ENCODE assay signal across 8 mouse cellular contexts in the genomic region with DNA sequence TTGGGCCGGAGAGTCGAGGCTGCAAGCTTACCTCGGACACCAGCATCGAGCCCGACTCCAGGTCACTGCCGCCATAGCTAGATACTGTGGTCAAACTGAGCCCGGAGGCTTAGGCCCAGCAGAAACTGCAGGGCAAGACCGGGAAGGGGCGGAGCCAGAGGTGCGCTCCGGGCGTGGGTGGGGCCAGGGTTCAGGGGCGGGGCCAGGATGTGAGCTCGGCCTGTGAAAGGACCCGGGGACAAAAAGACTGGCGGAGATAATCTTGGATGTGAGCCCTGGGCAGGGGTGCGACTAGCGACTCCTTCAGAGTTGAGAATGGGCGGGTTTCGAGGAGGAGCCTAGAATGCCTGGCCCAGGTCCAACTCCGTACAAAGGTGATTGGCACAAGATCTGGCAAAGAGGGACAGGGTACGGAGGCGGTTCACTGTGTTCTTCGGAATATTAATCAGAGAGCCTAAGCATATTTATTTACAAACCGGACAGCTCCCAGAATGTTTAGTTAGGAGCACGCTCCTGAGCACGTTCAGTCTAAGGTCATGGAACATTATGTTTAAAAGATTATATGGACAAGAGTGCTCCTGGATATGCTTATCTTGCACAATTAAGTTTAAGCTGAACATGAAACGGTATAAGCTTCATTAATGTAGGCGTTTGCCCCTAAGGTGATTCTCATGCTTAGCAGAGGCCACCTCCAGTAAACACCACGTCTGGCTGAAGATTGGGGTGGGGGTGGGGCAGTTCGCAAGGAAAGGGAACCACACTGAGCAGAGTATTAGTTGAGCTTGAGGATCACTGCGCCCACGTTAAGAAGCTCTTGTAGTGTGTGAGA. TPM values are rescaled to one million over a fixed set of nuclear protein-coding genes. Genes with fewer than 3 reads are reported as not detected.
A peak's percentile ranks its signal among the peaks of the same experiment; 100 is the strongest.
DNase-seq lines count a peak whose midpoint lies in the region; ATAC-seq lines count a peak whose summit lies in the region.

No protein-coding gene starts in this region.

- H3K9me3 ChIP-seq in heart, embryonic 10.5 days = peaks cover 4% of the 10 kb centered on the region; the same call in 1 of the 2 replicates
- no peaks in the 10 kb centered on the region for H3K9me3 ChIP-seq in kidney, embryonic 15.5 days (replicated peaks)

- H3K36me3 ChIP-seq in heart, embryonic 10.5 days = peaks cover 12% of the 10 kb centered on the region
- H3K36me3 ChIP-seq in kidney, embryonic 15.5 days = peaks cover 13% of the 10 kb centered on the region

- under 1% methylated on average over 33 of the region's 33 CpGs for WGBS in heart, embryonic 10.5 days
- 1% methylated on average over 33 of the region's 33 CpGs for WGBS in kidney, embryonic 15.5 days

- DNase-seq in B cell, adult 2 months = peak; percentile 93 to 94
- peak; percentile 96 for DNase-seq in brain, adult 2 months (ENCODE audit: low read depth, low spot score)
- peak; percentile 98 for DNase-seq in heart, embryonic 10.5 days (ENCODE audit: low spot score)
- DNase-seq in liver = peak; percentile 98
- peak; percentile 97 to 98 for DNase-seq in spleen, postnatal 4 days (ENCODE audit: low spot score in 2 of 2)

- peak; percentile 94 for ATAC-seq in erythroblast, adult 5-6 weeks (replicated peaks; ENCODE audit: low FRiP score, poor library complexity, severe bottlenecking)
- ATAC-seq in kidney, embryonic 15.5 days (replicated peaks; ENCODE audit: low FRiP score) = peak; percentile 99
- ATAC-seq in monocyte, adult 5-6 weeks (replicated peaks; ENCODE audit: insufficient number of reproducible peaks, low FRiP score, low TSS enrichment, poor library complexity, severe bottlenecking) = peak; percentile 92

- peak overlapping the region; percentile 71 for H3K4me2 ChIP-seq in kidney, embryonic 15.5 days

- peak overlapping the region; percentile 70 for H3K9ac ChIP-seq in kidney, embryonic 15.5 days

- no peaks in the 10 kb centered on the region for H3K27me3 ChIP-seq in heart, embryonic 10.5 days (ENCODE audit: insufficient read depth, poor library complexity, severe bottlenecking)
- H3K27me3 ChIP-seq in kidney, embryonic 15.5 days = no peaks in the 10 kb centered on the region

- peaks cover 10% of the 10 kb centered on the region; the same call in 1 of the 2 replicates for H3K4me1 ChIP-seq in heart, embryonic 10.5 days
- H3K4me1 ChIP-seq in kidney, embryonic 15.5 days = peaks cover 11% of the 10 kb centered on the region

- peak overlapping the region; percentile 94 for H3K27ac ChIP-seq in heart, embryonic 10.5 days
- H3K27ac ChIP-seq in kidney, embryonic 15.5 days = peak overlapping the region; percentile 84

- H3K4me3 ChIP-seq in heart, embryonic 10.5 days = peak overlapping the region; percentile 69
- H3K4me3 ChIP-seq in kidney, embryonic 15.5 days (replicated peaks) = peak overlapping the region; percentile 55

RNA-seq across cellular contexts. Expression of a gene that starts 30.6 kb away (rescaled TPM):
- not detected in 2 replicates for total RNA-seq in erythroblast, adult 5-6 weeks (2015; ENCODE audit: low replicate concordance)
- not detected in 2 replicates for total RNA-seq in erythroblast, adult 5-6 weeks (2017; ENCODE audit: low replicate concordance)
- 0.43 and 0.55 TPM in 2 replicates for polyA plus RNA-seq in heart, embryonic 10.5 days (2016; fragmentation: Nextera tagmentation; extraction: Ambion mirVana)
- 3.8 and 4.2 TPM in 2 replicates for polyA plus RNA-seq in kidney, embryonic 15.5 days (2015; fragmentation: Nextera tagmentation; extraction: Ambion mirVana)
- 1.4 TPM in 1 of 3 replicates, not detected in the others for total RNA-seq in monocyte, adult 5-6 weeks (2017)

RNA-seq across cellular contexts. Expression of a gene that starts 32.7 kb away (rescaled TPM):
- total RNA-seq in erythroblast, adult 5-6 weeks (2015; ENCODE audit: low replicate concordance) = 18.4 and 35.5 TPM in 2 replicates
- 27.5 and 39.9 TPM in 2 replicates for total RNA-seq in erythroblast, adult 5-6 weeks (2017; ENCODE audit: low replicate concordance)
- 92.5 and 96.4 TPM in 2 replicates for polyA plus RNA-seq in heart, embryonic 10.5 days (2016; fragmentation: Nextera tagmentation; extraction: Ambion mirVana)
- 126 and 131 TPM in 2 replicates for polyA plus RNA-seq in kidney, embryonic 15.5 days (2015; fragmentation: Nextera tagmentation; extraction: Ambion mirVana)
- total RNA-seq in monocyte, adult 5-6 weeks (2017) = 17.7 to 32.0 TPM (median 26.4 TPM) in 3 replicates

Comparison
In these comparisons a context has a peak if more than half of its experiments do, and no peak if none do; other contexts are left out.
1. Peak in every context shown above with its lines: DNase-seq, ATAC-seq, H3K4me3 ChIP-seq and H3K27ac ChIP-seq.